16 mouse cellular contexts compared by ENCODE assay signal in the genomic region with DNA sequence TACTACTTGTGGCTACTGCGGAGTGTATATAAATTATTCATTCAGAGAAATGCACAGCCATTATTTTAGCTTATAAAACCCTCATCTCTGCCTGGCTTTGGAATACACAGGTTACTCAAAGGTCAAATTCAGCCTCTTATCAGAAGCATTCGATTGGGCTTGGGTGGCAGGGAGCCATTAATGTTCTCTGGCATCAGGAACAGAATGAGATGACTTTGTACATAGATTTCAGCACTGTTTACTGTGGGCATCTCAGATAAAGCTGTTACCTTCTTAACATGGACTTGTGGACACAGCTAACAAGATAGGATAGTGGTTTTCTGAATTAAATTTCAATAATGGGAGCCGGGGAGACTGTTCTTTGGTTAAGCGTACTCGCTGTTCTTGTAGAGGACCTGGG. TPM values are rescaled to one million over a fixed set of nuclear protein-coding genes. Genes with fewer than 3 reads are reported as not detected.
A peak's percentile ranks its signal among the peaks of the same experiment; 100 is the strongest.
DNase-seq lines count a peak whose midpoint lies in the region; ATAC-seq and TF ChIP-seq lines count a peak whose summit lies in the region.
"Not testable (repeated sequence)": the region's sequence is repeated elsewhere in the genome, so short reads cannot be mapped to it uniquely, and the experiment has no call there.
"Had no signal": no experiment of that assay in that cellular context is flagged by ENCODE, and none has a peak within 500 bp of the region (broad histone marks: within the 10 kb centered on the region; RNA-seq: fewer than 3 reads in every experiment).

No protein-coding gene starts in this region.

- H3K79me2 ChIP-seq in liver, adult 2 months (ENCODE audit: control insufficient read depth, insufficient read depth, low read length): not testable (repeated sequence)

- H3K27ac ChIP-seq in liver, adult 2 months (replicated peaks; ENCODE audit: insufficient read depth, low read depth, low read length); liver, postnatal 0 days (ENCODE audit: low read depth): not testable (repeated sequence)

- H3K9me3 ChIP-seq in liver, postnatal 0 days (ENCODE audit: low read length): not testable (repeated sequence)

- DNase-seq in liver, adult 2 months (ENCODE audit: extremely low read depth, low read depth, low spot score): peak; percentile 69
- not testable (repeated sequence) for DNase-seq in liver, postnatal 0 days

- not testable (repeated sequence) for TF ChIP-seq CTCF in liver, adult 2 months (IDR thresholded peaks at IDR 0.05; ENCODE audit: low read depth, low read length); liver, postnatal 0 days (IDR thresholded peaks at IDR 0.05; ENCODE audit: low read depth)

- H3K9ac ChIP-seq in liver, adult 2 months (ENCODE audit: low read depth, low read length); liver, postnatal 0 days (replicated peaks): not testable (repeated sequence)

- TF ChIP-seq POLR2A in liver, adult 2 months (IDR thresholded peaks at IDR 0.05; ENCODE audit: extremely low read depth, insufficient read depth, low read length): not testable (repeated sequence)

- not testable (repeated sequence) for TF ChIP-seq EP300 in liver, postnatal 0 days (IDR thresholded peaks at IDR 0.05; ENCODE audit: low read depth)

- not testable (repeated sequence) for H3K36me3 ChIP-seq in liver, adult 2 months (ENCODE audit: control insufficient read depth, insufficient read depth, low read length); liver, postnatal 0 days (replicated peaks; ENCODE audit: insufficient read depth, low read length)

- H3K27me3 ChIP-seq in liver, adult 2 months (ENCODE audit: control insufficient read depth, insufficient read depth, low read length); liver, postnatal 0 days (ENCODE audit: insufficient read depth, low read length): not testable (repeated sequence)

- peak; percentile 74 for ATAC-seq in liver, postnatal 0 days

- WGBS in liver, adult 2 months: 45% methylated on average over 5 of the region's 5 CpGs
- WGBS in liver, postnatal 0 days (ENCODE audit: insufficient replicate concordance): 69% methylated on average over 5 of the region's 5 CpGs

- not testable (repeated sequence) for H3K4me1 ChIP-seq in liver, adult 2 months (ENCODE audit: control insufficient read depth, insufficient read depth, low read length); liver, postnatal 0 days (ENCODE audit: insufficient read depth)

- H3K4me2 ChIP-seq in liver, postnatal 0 days (ENCODE audit: low read depth, low read length): not testable (repeated sequence)

- H3K4me3 ChIP-seq in liver, adult 2 months (ENCODE audit: insufficient read depth, low read depth, low read length); liver, postnatal 0 days (ENCODE audit: low read depth, low read length): not testable (repeated sequence)

RNA-seq across cellular contexts. Expression of a gene that starts 13.3 kb away (rescaled TPM):
- 0.07 and 72.6 TPM in 2 replicates for total RNA-seq in liver, adult 2 months (2014; rRNA removed)
- 1.5 and 36.0 TPM in 2 replicates for polyA plus RNA-seq in liver, adult 2 months (2012; rRNA removed)
- polyA plus RNA-seq in liver, postnatal 0 days (2015; fragmentation: Nextera tagmentation; extraction: Ambion mirVana): 0.96 and 2.0 TPM in 2 replicates
- total RNA-seq: adrenal gland, adult 18-20 months; adrenal gland, postnatal 14 days; adrenal gland, postnatal 25 days; adrenal gland, postnatal 36 days; CH12.LX; ES-E14; G1E; MEL had no signal
- polyA plus RNA-seq: activated CD4-positive, CD25-positive, alpha-beta regulatory T cell, adult 4 months; adrenal gland, adult 2 months; brain, embryonic 14.5 days; CD4-positive, CD25-positive, alpha-beta regulatory T cell, adult 4 months; cerebellum, adult 2 months; G1E; Patski had no signal
